Mouse (Mus musculus): ENCODE results near the gene Socs5. TPM values are rescaled to one million over a fixed set of nuclear protein-coding genes. Genes with fewer than 3 reads are reported as not detected.

Socs5 gene
- polyA plus RNA-seq, 1 experiment from 2014 or later = 23.0 TPM

GRCm38 (mm10) chr17:87080724-87081123 lies 26.8 kb upstream of the Socs5 start:
- H3K9ac ChIP-seq (replicated peaks; ENCODE audit: low read depth, low read length) = no peak overlapping the region
- H3K27me3 ChIP-seq (ENCODE audit: control insufficient read depth, insufficient read depth, low read length) = no peaks in the 10 kb centered on the region
- H3K9me3 ChIP-seq (ENCODE audit: control insufficient read depth, low read length) = no peaks in the 10 kb centered on the region
- no peak overlapping the region for H3K4me2 ChIP-seq (ENCODE audit: low read depth, low read length)
- no peak overlapping the region for H3K27ac ChIP-seq (ENCODE audit: low read depth, low read length)
- no peaks in the 10 kb centered on the region for H3K4me1 ChIP-seq (ENCODE audit: control insufficient read depth, insufficient read depth, low read length)
- no peaks in the 10 kb centered on the region for H3K36me3 ChIP-seq (ENCODE audit: control insufficient read depth, insufficient read depth, low read length)
- no peak overlapping the region for H3K4me3 ChIP-seq (ENCODE audit: low read depth, low read length)
- no peak for ATAC-seq (ENCODE audit: low read depth)
- 90% methylated on average over 7 of the region's 7 CpGs for WGBS

GRCm38 (mm10) chr17:87082547-87082946 lies 24.9 kb upstream of the Socs5 start:
- Histone ChIP-seq H3K4me3 (ENCODE audit: low read depth, low read length) (no peak overlapping the region), H3K9me3 (ENCODE audit: control insufficient read depth, low read length) (no peaks in the 10 kb centered on the region), H3K27me3 (ENCODE audit: control insufficient read depth, insufficient read depth, low read length) (no peaks in the 10 kb centered on the region), H3K4me1 (ENCODE audit: control insufficient read depth, insufficient read depth, low read length) (no peaks in the 10 kb centered on the region), H3K9ac (replicated peaks; ENCODE audit: low read depth, low read length) (no peak overlapping the region), H3K36me3 (ENCODE audit: control insufficient read depth, insufficient read depth, low read length) (no peaks in the 10 kb centered on the region), H3K4me2 (ENCODE audit: low read depth, low read length) (no peak overlapping the region), H3K27ac (ENCODE audit: low read depth, low read length) (no peak overlapping the region)
- no peak for ATAC-seq (ENCODE audit: low read depth)
- WGBS = 94% methylated on average over 4 of the region's 4 CpGs

- no peak overlapping the region for H3K4me3 ChIP-seq (ENCODE audit: low read depth, low read length)
- no peak for ATAC-seq (ENCODE audit: low read depth)
- no peak overlapping the region for H3K4me2 ChIP-seq (ENCODE audit: low read depth, low read length)
- no peak overlapping the region for H3K9ac ChIP-seq (replicated peaks; ENCODE audit: low read depth, low read length)
- WGBS = 94% methylated on average over 5 of the region's 5 CpGs
- H3K27me3 ChIP-seq (ENCODE audit: control insufficient read depth, insufficient read depth, low read length) = no peaks in the 10 kb centered on the region
- H3K4me1 ChIP-seq (ENCODE audit: control insufficient read depth, insufficient read depth, low read length) = no peaks in the 10 kb centered on the region
- no peak overlapping the region for H3K27ac ChIP-seq (ENCODE audit: low read depth, low read length)
- H3K9me3 ChIP-seq (ENCODE audit: control insufficient read depth, low read length) = no peaks in the 10 kb centered on the region
- H3K36me3 ChIP-seq (ENCODE audit: control insufficient read depth, insufficient read depth, low read length) = no peaks in the 10 kb centered on the region
These were observed 23.8 kb upstream of the Socs5 start for GRCm38 (mm10) chr17:87083671-87084070.

GRCm38 (mm10) chr17:87085726-87086125 lies 21.8 kb upstream of the Socs5 start:
- no peaks in the 10 kb centered on the region for H3K27me3 ChIP-seq (ENCODE audit: control insufficient read depth, insufficient read depth, low read length)
- no peak overlapping the region for H3K4me2 ChIP-seq (ENCODE audit: low read depth, low read length)
- H3K4me3 ChIP-seq (ENCODE audit: low read depth, low read length) = no peak overlapping the region
- WGBS = 86% methylated on average over 6 of the region's 6 CpGs
- no peaks in the 10 kb centered on the region for H3K9me3 ChIP-seq (ENCODE audit: control insufficient read depth, low read length)
- H3K36me3 ChIP-seq (ENCODE audit: control insufficient read depth, insufficient read depth, low read length) = no peaks in the 10 kb centered on the region
- H3K4me1 ChIP-seq (ENCODE audit: control insufficient read depth, insufficient read depth, low read length) = no peaks in the 10 kb centered on the region
- no peak for ATAC-seq (ENCODE audit: low read depth)
- H3K9ac ChIP-seq (replicated peaks; ENCODE audit: low read depth, low read length) = no peak overlapping the region
- H3K27ac ChIP-seq (ENCODE audit: low read depth, low read length) = no peak overlapping the region

GRCm38 (mm10) chr17:87089296-87089695 lies 18.2 kb upstream of the Socs5 start:
- no peak overlapping the region for H3K4me2 ChIP-seq (ENCODE audit: low read depth, low read length)
- 82% methylated on average over 7 of the region's 7 CpGs for WGBS
- no peak overlapping the region for H3K4me3 ChIP-seq (ENCODE audit: low read depth, low read length)
- no peaks in the 10 kb centered on the region for H3K9me3 ChIP-seq (ENCODE audit: control insufficient read depth, low read length)
- no peaks in the 10 kb centered on the region for H3K36me3 ChIP-seq (ENCODE audit: control insufficient read depth, insufficient read depth, low read length)
- H3K27ac ChIP-seq (ENCODE audit: low read depth, low read length) = no peak overlapping the region
- H3K27me3 ChIP-seq (ENCODE audit: control insufficient read depth, insufficient read depth, low read length) = no peaks in the 10 kb centered on the region
- no peak overlapping the region for H3K9ac ChIP-seq (replicated peaks; ENCODE audit: low read depth, low read length)
- ATAC-seq (ENCODE audit: low read depth) = no peak
- no peaks in the 10 kb centered on the region for H3K4me1 ChIP-seq (ENCODE audit: control insufficient read depth, insufficient read depth, low read length)

- Histone ChIP-seq H3K4me3 (ENCODE audit: low read depth, low read length) (no peak overlapping the region), H3K36me3 (ENCODE audit: control insufficient read depth, insufficient read depth, low read length) (no peaks in the 10 kb centered on the region), H3K27me3 (ENCODE audit: control insufficient read depth, insufficient read depth, low read length) (no peaks in the 10 kb centered on the region), H3K4me1 (ENCODE audit: control insufficient read depth, insufficient read depth, low read length) (no peaks in the 10 kb centered on the region), H3K9me3 (ENCODE audit: control insufficient read depth, low read length) (no peaks in the 10 kb centered on the region), H3K9ac (replicated peaks; ENCODE audit: low read depth, low read length) (no peak overlapping the region), H3K27ac (ENCODE audit: low read depth, low read length) (no peak overlapping the region), H3K4me2 (ENCODE audit: low read depth, low read length) (no peak overlapping the region)
- no peak for ATAC-seq (ENCODE audit: low read depth)
- 73% methylated on average over 5 of the region's 5 CpGs for WGBS
These were observed 14.4 kb upstream of the Socs5 start for GRCm38 (mm10) chr17:87093061-87093460.

- Histone ChIP-seq H3K36me3 (ENCODE audit: control insufficient read depth, insufficient read depth, low read length) (no peaks in the 10 kb centered on the region), H3K27ac (ENCODE audit: low read depth, low read length) (no peak overlapping the region), H3K4me1 (ENCODE audit: control insufficient read depth, insufficient read depth, low read length) (no peaks in the 10 kb centered on the region), H3K4me2 (ENCODE audit: low read depth, low read length) (no peak overlapping the region), H3K27me3 (ENCODE audit: control insufficient read depth, insufficient read depth, low read length) (no peaks in the 10 kb centered on the region), H3K9ac (replicated peaks; ENCODE audit: low read depth, low read length) (no peak overlapping the region), H3K4me3 (ENCODE audit: low read depth, low read length) (no peak overlapping the region), H3K9me3 (ENCODE audit: control insufficient read depth, low read length) (no peaks in the 10 kb centered on the region)
- 61% methylated on average over 2 of the region's 2 CpGs for WGBS
- ATAC-seq (ENCODE audit: low read depth) = no peak
These were observed 10.5 kb upstream of the Socs5 start for GRCm38 (mm10) chr17:87096951-87097350.

- no peak for ATAC-seq (ENCODE audit: low read depth)
- Histone ChIP-seq H3K9me3 (ENCODE audit: control insufficient read depth, low read length) (no peaks in the 10 kb centered on the region), H3K27ac (ENCODE audit: low read depth, low read length) (no peak overlapping the region), H3K9ac (replicated peaks; ENCODE audit: low read depth, low read length) (no peak overlapping the region), H3K4me1 (ENCODE audit: control insufficient read depth, insufficient read depth, low read length) (no peaks in the 10 kb centered on the region), H3K4me3 (ENCODE audit: low read depth, low read length) (no peak overlapping the region), H3K27me3 (ENCODE audit: control insufficient read depth, insufficient read depth, low read length) (no peaks in the 10 kb centered on the region), H3K36me3 (ENCODE audit: control insufficient read depth, insufficient read depth, low read length) (no peaks in the 10 kb centered on the region), H3K4me2 (ENCODE audit: low read depth, low read length) (no peak overlapping the region)
- 94% methylated on average over 5 of the region's 5 CpGs for WGBS
These were observed 9.9 kb upstream of the Socs5 start for GRCm38 (mm10) chr17:87097576-87097975.

- no peak for ATAC-seq (ENCODE audit: low read depth)
- H3K36me3 ChIP-seq (ENCODE audit: control insufficient read depth, insufficient read depth, low read length) = no peaks in the 10 kb centered on the region
- H3K9me3 ChIP-seq (ENCODE audit: control insufficient read depth, low read length) = no peaks in the 10 kb centered on the region
- H3K4me3 ChIP-seq (ENCODE audit: low read depth, low read length) = no peak overlapping the region
- 79% methylated on average over 4 of the region's 4 CpGs for WGBS
- no peak overlapping the region for H3K9ac ChIP-seq (replicated peaks; ENCODE audit: low read depth, low read length)
- peaks cover under 1% of the 10 kb centered on the region; the same call in 1 of the 2 replicates for H3K4me1 ChIP-seq (ENCODE audit: control insufficient read depth, insufficient read depth, low read length)
- no peak overlapping the region for H3K4me2 ChIP-seq (ENCODE audit: low read depth, low read length)
- H3K27ac ChIP-seq (ENCODE audit: low read depth, low read length) = no peak overlapping the region
- H3K27me3 ChIP-seq (ENCODE audit: control insufficient read depth, insufficient read depth, low read length) = no peaks in the 10 kb centered on the region
These were observed 6.5 kb upstream of the Socs5 start for GRCm38 (mm10) chr17:87100947-87101346.

GRCm38 (mm10) chr17:87102636-87103035 lies 4.8 kb upstream of the Socs5 start:
- no peak overlapping the region for H3K4me2 ChIP-seq (ENCODE audit: low read depth, low read length)
- H3K4me1 ChIP-seq (ENCODE audit: control insufficient read depth, insufficient read depth, low read length) = peaks cover 7% of the 10 kb centered on the region; the same call in 1 of the 2 replicates
- H3K9ac ChIP-seq (replicated peaks; ENCODE audit: low read depth, low read length) = no peak overlapping the region
- 70% methylated on average over 8 of the region's 8 CpGs for WGBS
- H3K36me3 ChIP-seq (ENCODE audit: control insufficient read depth, insufficient read depth, low read length) = no peaks in the 10 kb centered on the region
- no peaks in the 10 kb centered on the region for H3K9me3 ChIP-seq (ENCODE audit: control insufficient read depth, low read length)
- H3K27ac ChIP-seq (ENCODE audit: low read depth, low read length) = no peak overlapping the region
- no peak for ATAC-seq (ENCODE audit: low read depth)
- H3K4me3 ChIP-seq (ENCODE audit: low read depth, low read length) = no peak overlapping the region
- H3K27me3 ChIP-seq (ENCODE audit: control insufficient read depth, insufficient read depth, low read length) = no peaks in the 10 kb centered on the region

Measured in neural tube, embryonic 14.5 days (tissue).